Mouse (Mus musculus) left cerebral cortex, adult 8-10 months (tissue): ENCODE measurements around the gene Crx. TPM values are rescaled to one million over a fixed set of nuclear protein-coding genes. Genes with fewer than 3 reads are reported as not detected.
A peak's percentile ranks its signal among the peaks of the same experiment; 100 is the strongest.
"Not testable (repeated sequence)": the region's sequence is repeated elsewhere in the genome, so short reads cannot be mapped to it uniquely, and the experiment has no call there.

Experiments used
- DNase-seq, 2 experiments: peaks; one replicate each; pipeline ENCODE4 v3.0.0; 2022; ENCODE audit warnings: low spot score in 2 of 2
- total RNA-seq, 4 experiments: library from RNA; stranded (reverse); gene quantifications; 2 replicates each; pipeline ENCODE4 v1.2.4; 2022

The Crx gene
- not detected for total RNA-seq

GRCm38 (mm10) chr7:15879756-15880155 is at the start of gene Crx:
Gene Crx, minus strand, starts transcription at chr7:15879968.
- DNase-seq: no peak

GRCm38 (mm10) chr7:15922220-15922773 is 42.5 kb upstream of the Crx start, which contains the start of gene Selenow:
Gene Selenow, minus strand, starts transcription at chr7:15922402.
- DNase-seq: peak; percentile 92 to 93

DNA sequence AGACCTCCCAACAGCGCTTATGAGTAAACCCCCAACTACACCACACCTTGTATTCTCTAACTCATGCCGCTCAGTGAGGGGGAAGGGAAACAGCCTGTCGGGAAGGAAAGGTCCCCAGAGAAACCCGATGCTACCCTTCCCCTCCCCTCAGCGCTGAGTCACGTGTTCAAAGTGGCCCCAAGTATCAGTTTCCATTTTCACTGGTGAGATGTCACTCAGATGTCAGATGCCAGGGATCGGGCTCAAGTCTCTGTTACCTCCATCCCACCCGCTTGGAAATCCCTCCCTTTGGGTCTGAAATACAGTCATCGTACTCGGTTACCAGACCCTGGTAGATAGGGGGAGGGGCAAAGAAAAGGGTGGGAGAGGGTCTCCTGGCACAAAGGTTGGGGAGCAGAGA is 42.0 kb upstream of the Crx start:
- DNase-seq: peak in 1 of 2 experiments; percentile 30

DNA sequence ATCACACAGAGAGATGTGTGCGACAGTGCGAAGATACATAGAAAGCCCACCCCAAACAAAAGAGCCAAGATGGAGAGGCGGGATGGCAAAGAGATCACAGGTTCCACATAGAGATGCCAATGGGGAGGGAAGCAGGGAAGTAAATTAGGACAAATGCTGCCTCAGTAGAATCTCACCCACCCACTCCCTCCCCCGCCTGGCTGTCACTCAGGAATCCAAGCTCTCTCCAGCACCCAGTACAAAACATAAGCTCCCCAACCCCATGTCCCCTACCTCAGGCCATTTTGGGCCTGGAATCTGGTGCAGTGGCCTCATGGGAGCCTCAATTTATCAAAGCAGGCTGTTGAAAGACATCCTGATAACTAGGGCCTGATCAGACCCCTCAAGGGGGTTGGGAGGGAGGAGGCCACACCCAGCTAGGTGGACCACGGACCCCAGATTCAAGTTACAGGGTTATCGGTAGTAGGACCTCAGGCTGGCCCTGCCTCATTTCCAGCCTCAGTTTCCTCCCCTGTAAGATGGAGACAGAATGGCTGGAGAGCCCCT is 41.0 kb upstream of the Crx start:
- no peak for DNase-seq

GRCm38 (mm10) chr7:15919947-15920346 is 40.2 kb upstream of the Crx start:
- no peak for DNase-seq

DNA sequence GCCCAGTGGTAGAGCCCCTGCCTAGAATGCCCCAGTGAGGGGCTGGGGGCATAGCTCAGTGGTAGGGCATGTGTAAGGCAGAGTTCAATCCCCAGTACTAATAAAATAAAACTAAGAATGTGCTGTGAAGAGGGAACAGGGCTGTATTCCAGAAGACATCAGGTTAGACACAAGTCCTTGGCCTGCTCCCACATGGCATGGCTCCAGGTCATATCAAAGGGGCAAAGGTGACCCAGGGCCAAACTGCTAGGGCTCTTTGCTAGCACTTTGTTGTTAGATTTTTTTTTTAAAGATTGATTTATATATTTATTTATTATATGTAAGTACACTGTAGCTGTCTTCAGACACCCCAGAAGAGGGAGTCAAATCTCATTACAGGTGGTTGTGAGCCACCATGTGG is 38.6 kb upstream of the Crx start:
- DNase-seq: no peak

- DNase-seq: no peak
Observed at GRCm38 (mm10) chr7:15916996-15917395, 37.2 kb upstream of the Crx start.

DNA sequence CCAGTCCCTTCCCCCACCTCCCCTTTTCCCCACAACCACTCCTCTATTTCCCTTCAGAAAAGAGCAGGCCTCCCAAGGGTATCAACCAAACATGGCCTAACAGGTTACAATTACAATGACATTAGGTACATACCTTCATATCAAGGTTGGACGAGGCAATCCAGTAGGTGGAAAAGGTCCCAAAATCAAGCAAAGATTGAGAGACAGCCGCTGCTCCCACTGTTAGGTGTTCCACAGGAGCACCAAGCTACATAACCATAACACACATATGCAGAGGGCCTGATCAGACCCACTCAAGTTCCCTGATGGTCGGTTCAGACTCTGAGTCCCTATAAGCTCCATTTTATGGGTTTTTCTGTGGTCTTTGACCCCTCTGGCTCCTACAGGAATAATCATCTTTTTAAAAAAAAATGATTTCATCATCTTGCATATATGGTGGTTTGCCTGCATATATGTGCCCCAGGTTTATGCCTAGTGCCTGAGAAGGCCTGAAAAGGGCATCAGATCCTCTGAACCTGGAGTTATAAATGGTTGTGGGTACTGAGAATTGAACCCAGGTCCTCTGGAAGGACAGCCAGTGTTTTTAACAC is 36.5 kb upstream of the Crx start:
- no peak for DNase-seq

DNA sequence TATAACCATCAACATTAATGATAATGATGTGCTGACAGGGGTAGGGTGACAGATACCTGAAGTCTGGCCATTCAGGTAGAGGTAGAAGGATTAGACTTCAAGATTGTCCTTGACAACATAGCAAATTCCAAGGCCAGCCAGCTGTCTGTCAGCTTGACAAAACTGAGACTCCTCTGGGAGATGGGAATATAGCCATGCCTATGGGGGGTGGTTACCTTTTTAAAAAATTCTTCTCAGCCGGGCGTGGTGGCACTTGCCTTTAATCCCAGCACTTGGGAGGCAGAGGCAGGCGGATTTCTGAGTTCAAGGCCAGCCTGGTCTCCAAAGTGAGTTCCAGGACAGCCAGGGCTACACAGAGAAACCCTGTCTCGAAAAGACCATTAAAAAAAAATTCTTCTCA is 35.9 kb upstream of the Crx start:
- DNase-seq: not testable (repeated sequence)

DNA sequence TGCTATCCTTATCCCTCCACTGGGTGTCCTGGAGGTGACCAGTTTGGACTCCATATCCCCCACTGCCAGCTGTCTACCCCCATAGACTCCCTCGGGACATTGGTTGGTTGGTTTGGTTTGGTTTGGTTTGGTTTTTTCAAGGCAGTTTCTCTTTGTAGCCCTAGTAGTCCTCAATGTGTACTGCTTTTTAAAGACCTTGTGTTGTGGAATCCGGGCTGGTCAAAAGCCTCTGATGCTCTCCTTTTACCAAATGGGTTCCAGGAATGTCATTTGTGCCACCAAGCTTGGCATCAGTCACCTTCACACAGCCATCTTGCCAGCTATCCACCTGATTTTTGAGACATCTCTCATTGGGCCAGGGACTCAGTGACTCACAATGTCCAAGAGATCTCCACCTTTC is 35.0 kb upstream of the Crx start:
- DNase-seq: no peak

DNA sequence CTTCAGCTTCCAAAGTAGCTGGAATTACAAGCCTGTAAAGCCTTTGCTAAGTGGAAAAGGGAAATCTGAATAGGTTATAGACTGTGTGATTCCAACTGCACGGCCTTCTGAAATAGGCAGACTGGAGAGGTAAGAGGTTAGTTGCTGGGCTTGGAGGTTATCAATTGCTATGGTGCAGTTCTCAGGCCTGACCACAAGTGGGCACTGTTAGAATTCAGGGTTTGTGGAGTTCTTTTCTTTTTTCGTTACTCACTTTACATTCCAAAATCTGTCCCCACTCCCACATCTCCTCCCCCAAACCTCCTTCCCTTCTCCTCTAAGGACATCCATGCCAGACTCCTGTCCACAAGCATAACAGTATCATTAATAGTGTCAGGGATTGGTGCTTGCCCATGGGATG is 34.5 kb upstream of the Crx start:
- DNase-seq: no peak

- no peak for DNase-seq
Observed at GRCm38 (mm10) chr7:15912183-15912582, 32.4 kb upstream of the Crx start.

DNA sequence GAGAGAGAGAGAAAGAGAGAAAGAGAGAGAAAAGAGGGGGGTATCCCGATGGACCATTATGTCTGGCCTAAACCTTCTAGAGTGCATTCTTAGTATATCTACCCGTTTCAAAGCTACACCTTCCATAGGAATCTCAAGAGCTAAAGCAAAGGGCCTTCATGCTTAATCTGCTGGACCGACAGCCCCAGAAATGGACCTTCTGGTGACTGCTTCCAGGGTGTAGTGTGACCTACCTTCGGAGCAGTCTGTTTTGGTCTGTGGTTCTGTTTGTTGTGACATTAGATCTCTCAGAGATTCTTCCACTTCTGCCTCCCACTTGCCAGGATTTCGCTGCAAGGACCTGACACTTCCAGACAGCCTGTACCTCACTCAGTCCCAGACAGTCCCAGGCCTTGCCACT is 30.8 kb upstream of the Crx start:
- no peak for DNase-seq

- DNase-seq: no peak
Observed at GRCm38 (mm10) chr7:15907971-15908590, 28.3 kb upstream of the Crx start.

DNA sequence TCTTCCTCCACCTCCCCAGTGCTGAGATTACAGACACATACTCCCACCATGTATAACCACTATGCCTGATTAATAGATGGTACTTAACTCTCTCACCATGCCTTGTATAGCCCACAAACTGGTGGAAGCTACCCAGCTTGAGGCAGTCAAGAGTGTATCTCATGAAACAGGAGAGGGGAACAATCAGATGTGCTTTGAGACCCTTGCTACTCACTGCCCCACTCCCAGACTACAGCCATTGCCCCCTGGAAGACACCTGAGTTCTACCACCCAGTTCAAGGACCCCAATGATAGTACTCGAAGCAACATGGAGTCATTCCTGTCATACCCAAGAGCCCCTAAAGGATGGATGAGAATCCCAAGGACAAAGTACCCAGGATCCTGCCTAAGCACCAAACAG is 26.8 kb upstream of the Crx start:
- no peak for DNase-seq

- DNase-seq: no peak
Observed at GRCm38 (mm10) chr7:15905861-15906260, 26.1 kb upstream of the Crx start.

GRCm38 (mm10) chr7:15901366-15902048 is 21.7 kb upstream of the Crx start:
- DNase-seq: no peak

- DNase-seq: no peak
Observed at GRCm38 (mm10) chr7:15894251-15894650, 14.5 kb upstream of the Crx start.

DNA sequence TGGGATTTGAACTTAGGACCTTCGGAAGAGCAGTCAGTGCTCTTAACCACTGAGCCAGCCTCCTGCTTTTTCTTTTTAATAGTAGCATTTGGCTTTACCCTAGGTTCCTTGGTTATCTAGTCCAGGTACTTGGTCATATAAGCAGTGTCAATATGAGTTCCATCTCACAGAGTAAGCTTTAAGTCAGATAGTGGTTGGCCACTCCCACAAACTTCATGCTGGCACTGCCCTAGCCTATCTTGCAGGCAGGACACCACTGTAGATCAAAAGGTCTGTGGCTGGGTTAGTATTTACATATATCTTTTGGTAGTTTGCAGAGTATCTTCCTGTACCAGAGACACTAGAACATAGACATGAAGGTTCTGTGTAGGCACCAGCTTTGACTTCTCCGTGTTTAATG is 4.4 kb upstream of the Crx start:
- DNase-seq: no peak

GRCm38 (mm10) chr7:15882317-15882716 is 2.5 kb upstream of the Crx start, which contains the start of gene Crxos:
Gene Crxos, plus strand, starts transcription at chr7:15882617.
- DNase-seq: no peak

DNA sequence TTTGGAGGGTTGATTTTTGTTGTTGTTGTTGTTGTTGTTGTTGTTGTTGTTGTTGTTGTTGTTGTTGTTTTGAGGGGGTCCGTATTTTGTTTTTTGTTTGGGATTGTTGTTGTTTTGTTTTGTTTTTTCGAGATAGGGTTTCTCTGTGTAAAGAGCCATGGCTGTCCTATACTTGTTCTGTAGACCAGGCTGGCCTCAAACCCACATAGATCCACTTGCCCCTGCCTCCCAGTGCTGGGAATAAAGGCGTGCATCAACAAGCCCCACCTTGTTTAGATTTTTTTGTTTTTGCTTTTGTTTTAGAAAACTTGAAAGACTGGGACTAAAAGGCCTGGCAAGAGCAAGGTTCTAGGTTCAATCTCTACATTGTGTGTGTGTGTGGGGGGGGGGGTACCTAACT is 2.1 kb upstream of the Crx start:
- DNase-seq: no peak

GRCm38 (mm10) chr7:15881388-15881787 is 1.6 kb upstream of the Crx start:
- no peak for DNase-seq
